Mouse (Mus musculus) limb, embryonic 10.5 days (tissue): Measurements from ENCODE around the gene Myh7b. TPM values are rescaled to one million over a fixed set of nuclear protein-coding genes. Genes with fewer than 3 reads are reported as not detected.
A peak's percentile ranks its signal among the peaks of the same experiment; 100 is the strongest.

Source experiments
- DNase-seq: peaks from one replicate; pipeline ENCODE4 v3.0.0-alpha.2; 2017; ENCODE audit warnings: low spot score
- H3K27ac ChIP-seq: fragments of 300-500 bp; sonication (generic); 2 replicates; pipeline ENCODE4 v1.5.1; 2016; ENCODE audit warnings: mild to moderate bottlenecking
- H3K27me3 ChIP-seq: fragments of 300-500 bp; sonication (generic); 2 replicates; pipeline ENCODE4 v1.6.1; 2016; ENCODE audit warnings: low read depth, mild to moderate bottlenecking; ENCODE audit not compliant: poor library complexity, severe bottlenecking
- H3K36me3 ChIP-seq: fragments of 300-500 bp; sonication (generic); 2 replicates; pipeline ENCODE4 v1.6.1; 2016; ENCODE audit warnings: mild to moderate bottlenecking, moderate library complexity
- H3K4me1 ChIP-seq: fragments of 300-500 bp; sonication (generic); 2 replicates; pipeline ENCODE4 v1.6.1; 2016
- H3K4me3 ChIP-seq: fragments of 300-500 bp; sonication (generic); 2 replicates; pipeline ENCODE4 v1.5.1; 2016; ENCODE audit warnings: mild to moderate bottlenecking, moderate library complexity
- H3K9me3 ChIP-seq: fragments of 300-500 bp; sonication (generic); replicated peaks from 2 replicates; pipeline ENCODE4 v1.6.1; 2016; ENCODE audit warnings: mild to moderate bottlenecking
- WGBS: fragments of 180-500 bp; shearing (Covaris S2); methylation state at CpG from one replicate; pipeline ENCODE4 v1.1.7; 2016; 5-methylcytosine and 5-hydroxymethylcytosine counted together
- polyA plus RNA-seq: library from polyadenylated mRNA; unstranded; fragments of >200 nt; fragmentation: Nextera tagmentation; extraction: Ambion mirVana; gene quantifications from 2 replicates; pipeline ENCODE4 v1.2.1, GENCODE M21; 2016

Gene Myh7b
- polyA plus RNA-seq, 1 experiment from 2014 or later, result 0.36 TPM

GRCm38 (mm10) chr2:155630153-155630552 lies 19.1 kb downstream of the Myh7b start:
- no peak overlapping the region for H3K27ac ChIP-seq
- 18% methylated on average over 20 of the region's 20 CpGs for WGBS
- H3K9me3 ChIP-seq, result no peaks in the 10 kb centered on the region
- H3K36me3 ChIP-seq, result peaks cover 44% of the 10 kb centered on the region
- H3K27me3 ChIP-seq, result peaks cover 97% of the 10 kb centered on the region
- DNase-seq, result no peak
- peak overlapping the region; percentile 31 for H3K4me3 ChIP-seq
- H3K4me1 ChIP-seq, result peaks cover 31% of the 10 kb centered on the region

DNA sequence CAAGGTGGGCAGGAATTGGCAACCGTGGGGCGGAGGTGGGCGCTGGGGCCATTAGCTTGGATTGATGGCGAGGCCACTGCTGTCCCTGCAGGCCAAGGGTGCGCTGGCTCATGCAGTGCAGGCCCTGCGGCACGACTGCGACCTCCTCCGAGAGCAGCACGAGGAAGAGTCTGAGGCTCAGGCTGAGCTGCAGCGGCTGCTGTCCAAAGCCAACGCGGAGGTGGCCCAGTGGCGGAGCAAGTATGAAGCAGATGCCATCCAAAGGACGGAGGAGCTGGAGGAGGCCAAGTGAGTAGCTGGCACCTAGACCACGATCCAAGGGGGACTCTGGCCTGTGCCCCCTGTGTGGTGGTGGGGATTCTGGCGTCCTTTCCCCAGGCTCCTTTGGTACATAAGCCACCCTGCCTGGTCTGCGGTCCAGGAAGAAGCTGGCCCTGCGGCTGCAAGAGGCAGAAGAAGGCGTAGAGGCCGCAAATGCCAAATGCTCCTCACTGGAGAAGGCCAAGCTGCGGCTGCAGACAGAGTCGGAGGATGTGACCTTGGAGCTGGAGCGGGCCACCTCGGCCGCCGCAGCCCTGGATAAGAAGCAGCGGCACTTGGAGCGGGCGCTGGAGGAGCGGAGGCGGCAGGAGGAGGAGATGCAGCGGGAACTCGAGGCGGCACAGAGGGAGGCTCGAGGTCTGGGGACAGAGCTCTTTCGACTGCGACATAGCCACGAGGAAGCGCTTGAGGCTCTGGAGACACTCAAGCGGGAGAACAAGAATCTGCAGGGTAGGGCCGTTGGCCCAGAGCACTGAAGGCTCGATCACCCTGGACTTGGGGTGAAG lies 19.8 kb downstream of the Myh7b start:
- peaks cover 31% of the 10 kb centered on the region for H3K4me1 ChIP-seq
- peaks cover 51% of the 10 kb centered on the region for H3K36me3 ChIP-seq
- 13% methylated on average over 43 of the region's 43 CpGs for WGBS
- H3K27me3 ChIP-seq, result peaks cover 90% of the 10 kb centered on the region
- H3K27ac ChIP-seq, result no peak overlapping the region
- peak overlapping the region; percentile 31 for H3K4me3 ChIP-seq
- peak; percentile 61 for DNase-seq
- no peaks in the 10 kb centered on the region for H3K9me3 ChIP-seq

GRCm38 (mm10) chr2:155632138-155632936 lies 21.3 kb downstream of the Myh7b start:
- H3K27me3 ChIP-seq, result peaks cover 75% of the 10 kb centered on the region
- H3K36me3 ChIP-seq, result peaks cover 66% of the 10 kb centered on the region
- no peaks in the 10 kb centered on the region for H3K9me3 ChIP-seq
- DNase-seq, result no peak
- 64% methylated on average over 30 of the region's 30 CpGs for WGBS
- no peak overlapping the region for H3K27ac ChIP-seq
- no peak overlapping the region for H3K4me3 ChIP-seq
- H3K4me1 ChIP-seq, result peaks cover 31% of the 10 kb centered on the region

DNA sequence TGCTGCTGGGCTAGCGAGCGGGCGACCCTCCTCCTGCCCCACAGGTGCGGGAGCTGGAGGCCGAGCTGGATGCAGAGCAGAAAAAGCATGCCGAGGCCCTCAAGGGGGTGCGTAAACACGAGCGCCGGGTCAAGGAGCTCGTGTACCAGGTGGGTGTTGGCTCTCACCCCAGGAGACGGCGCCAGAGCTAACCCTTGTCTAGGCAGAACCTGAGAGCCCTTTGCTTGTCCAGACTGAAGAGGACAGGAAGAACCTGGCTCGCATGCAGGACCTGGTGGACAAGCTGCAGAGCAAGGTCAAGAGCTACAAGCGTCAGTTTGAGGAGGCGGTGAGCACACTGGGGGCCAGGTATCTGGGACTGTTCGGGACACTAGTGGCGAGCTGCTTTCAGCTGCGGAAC lies 22.1 kb downstream of the Myh7b start:
- Histone ChIP-seq H3K9me3 (no peaks in the 10 kb centered on the region), H3K36me3 (peaks cover 73% of the 10 kb centered on the region), H3K4me1 (peaks cover 31% of the 10 kb centered on the region), H3K4me3 (no peak overlapping the region), H3K27ac (no peak overlapping the region), H3K27me3 (peaks cover 67% of the 10 kb centered on the region)
- 65% methylated on average over 19 of the region's 19 CpGs for WGBS
- DNase-seq, result no peak

- H3K27me3 ChIP-seq, result peaks cover 61% of the 10 kb centered on the region
- peaks cover 80% of the 10 kb centered on the region for H3K36me3 ChIP-seq
- H3K9me3 ChIP-seq, result no peaks in the 10 kb centered on the region
- no peak overlapping the region for H3K4me3 ChIP-seq
- H3K4me1 ChIP-seq, result peaks cover 30% of the 10 kb centered on the region
- no peak for DNase-seq
- WGBS, result 87% methylated on average over 9 of the region's 9 CpGs
- H3K27ac ChIP-seq, result no peak overlapping the region
These were observed 22.7 kb downstream of the Myh7b start for GRCm38 (mm10) chr2:155633731-155634130.

- H3K9me3 ChIP-seq, result no peaks in the 10 kb centered on the region
- H3K4me1 ChIP-seq, result peaks cover 21% of the 10 kb centered on the region
- 91% methylated on average over 8 of the region's 8 CpGs for WGBS
- H3K4me3 ChIP-seq, result no peak overlapping the region
- peaks cover 52% of the 10 kb centered on the region for H3K27me3 ChIP-seq
- no peak overlapping the region for H3K27ac ChIP-seq
- H3K36me3 ChIP-seq, result peaks cover 88% of the 10 kb centered on the region
- no peak for DNase-seq
These were observed 23.6 kb downstream of the Myh7b start for GRCm38 (mm10) chr2:155634562-155634961.

DNA sequence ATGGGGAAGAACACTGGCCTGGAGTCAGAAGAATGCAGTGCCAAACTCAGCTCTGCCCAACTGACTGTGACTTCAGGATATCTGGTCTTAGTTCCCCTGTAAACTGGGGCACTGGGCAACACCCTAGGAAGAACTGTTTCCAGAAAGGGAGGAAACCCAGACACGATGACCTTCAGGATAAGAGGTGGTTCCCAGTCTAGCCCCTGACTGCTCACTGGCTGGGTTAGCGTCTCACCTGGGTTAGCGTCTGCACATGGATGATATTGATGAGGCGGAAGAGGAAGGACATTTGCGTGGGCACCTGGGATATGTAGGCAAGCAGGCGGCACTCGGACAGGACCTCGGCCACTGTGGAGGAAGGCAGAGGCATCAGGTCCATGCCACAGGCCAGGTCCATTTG lies 24.9 kb downstream of the Myh7b start:
- WGBS, result 95% methylated on average over 8 of the region's 8 CpGs
- H3K9me3 ChIP-seq, result no peaks in the 10 kb centered on the region

DNA sequence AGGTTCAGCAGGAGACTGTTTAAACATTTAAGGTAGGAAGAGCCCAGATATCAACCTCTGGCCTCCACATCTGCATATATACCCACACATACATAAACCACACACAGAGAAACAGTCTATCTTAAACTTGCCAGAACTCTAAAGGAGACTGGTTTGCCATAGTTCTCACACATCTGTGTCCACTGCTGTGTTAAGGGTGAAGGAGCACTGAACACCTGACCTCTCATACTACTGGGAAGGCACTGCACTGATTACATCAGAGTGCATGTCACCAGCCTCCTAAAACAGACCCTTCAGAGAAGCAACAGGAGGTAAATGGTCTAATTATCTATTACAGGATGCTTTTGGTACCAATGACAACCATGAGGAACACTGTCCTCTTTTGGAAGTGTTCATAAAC lies 25.9 kb downstream of the Myh7b start:
- 0 out of 2 replicates have a peak, but pooled peaks cover 3% of the 10 kb centered on the region for H3K4me1 ChIP-seq
- H3K36me3 ChIP-seq, result peaks cover 99% of the 10 kb centered on the region
- no peak overlapping the region for H3K27ac ChIP-seq
- no peaks in the 10 kb centered on the region for H3K9me3 ChIP-seq
- H3K27me3 ChIP-seq, result peaks cover 29% of the 10 kb centered on the region
- no peak overlapping the region for H3K4me3 ChIP-seq
- DNase-seq, result no peak

More for the DNA sequence above, 24.9 kb downstream of the Myh7b start:
- Histone ChIP-seq H3K27me3 (peaks cover 38% of the 10 kb centered on the region), H3K36me3 (peaks cover 99% of the 10 kb centered on the region), H3K4me3 (no peak overlapping the region), H3K4me1 (peaks cover 9% of the 10 kb centered on the region), H3K27ac (no peak overlapping the region)
- DNase-seq, result no peak

- no peak for DNase-seq
- Histone ChIP-seq H3K9me3 (no peaks in the 10 kb centered on the region), H3K4me3 (no peak overlapping the region), H3K36me3 (peaks cover 99% of the 10 kb centered on the region), H3K4me1 (no peaks in the 10 kb centered on the region), H3K27me3 (peaks cover 24% of the 10 kb centered on the region), H3K27ac (no peak overlapping the region)
- WGBS, result 92% methylated on average over 4 of the region's 4 CpGs
These were observed 26.4 kb downstream of the Myh7b start for GRCm38 (mm10) chr2:155637411-155637810.

DNA sequence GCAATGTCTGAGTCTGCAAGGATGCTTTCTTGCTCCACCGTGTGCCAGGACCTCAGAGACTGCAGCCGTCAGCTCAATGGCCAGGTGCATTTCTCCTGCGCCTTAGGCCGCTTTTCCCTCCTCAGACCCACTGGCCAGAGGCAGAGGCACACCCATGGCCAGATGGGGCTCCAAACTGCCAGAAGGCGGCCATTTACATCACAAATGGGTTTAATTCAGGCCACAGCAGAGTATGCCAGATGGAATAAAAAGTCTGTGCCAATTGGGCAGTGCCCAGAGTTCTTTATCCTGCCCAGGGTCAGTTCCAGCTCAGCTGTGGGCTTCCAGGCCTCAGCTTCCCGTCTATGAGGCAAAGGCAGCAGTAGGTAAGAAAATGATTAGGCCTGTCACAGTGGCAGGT lies 29.6 kb downstream of the Myh7b start:
- Histone ChIP-seq H3K27me3 (no peaks in the 10 kb centered on the region), H3K4me1 (no peaks in the 10 kb centered on the region)
- WGBS, result 94% methylated on average over 6 of the region's 6 CpGs

DNA sequence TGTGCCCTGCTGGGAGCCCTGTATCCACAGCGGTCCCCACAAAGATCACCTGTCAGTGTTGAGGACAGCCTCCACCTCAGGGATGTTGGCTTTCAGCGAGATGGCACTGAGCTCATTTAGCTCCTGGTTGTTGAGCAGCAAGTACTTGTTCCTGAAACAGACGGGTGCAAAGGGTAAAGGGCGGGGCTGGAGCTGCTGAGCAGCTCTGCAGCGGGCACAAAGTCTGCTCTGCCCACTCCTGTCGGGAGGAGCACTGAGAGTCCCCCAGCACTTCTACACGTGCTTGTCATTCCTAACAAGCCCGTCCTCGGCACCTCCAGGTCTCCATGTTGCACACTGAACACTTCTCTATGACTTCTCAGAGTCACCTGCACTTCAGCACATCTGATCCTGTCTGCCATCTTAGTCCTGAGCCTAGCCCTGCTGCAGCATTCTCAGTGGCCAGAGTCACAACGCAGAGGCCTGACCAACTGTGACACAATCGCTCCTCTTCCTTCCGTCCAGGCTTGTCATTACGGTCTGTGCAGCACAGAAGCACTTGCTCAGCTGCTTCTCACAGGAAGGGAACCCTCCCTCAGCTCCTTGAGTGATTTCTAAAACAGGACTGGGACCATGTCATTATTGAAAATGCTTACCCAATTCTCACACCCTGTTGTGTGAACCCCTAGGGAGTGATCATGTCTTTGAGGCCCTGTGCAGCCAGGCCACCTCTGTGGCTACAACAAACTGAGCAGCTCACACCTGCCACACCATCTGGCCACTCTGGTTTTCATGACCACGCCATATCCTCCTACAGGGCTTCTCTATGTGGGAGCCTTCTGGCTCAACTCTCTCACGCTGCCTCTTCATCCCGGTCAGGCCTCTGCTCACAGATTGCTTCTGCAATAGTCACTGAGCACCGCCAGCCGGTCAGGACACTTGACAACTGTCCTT lies 30.8 kb downstream of the Myh7b start:
- H3K4me1 ChIP-seq, result no peaks in the 10 kb centered on the region
- 88% methylated on average over 18 of the region's 18 CpGs for WGBS
- DNase-seq, result no peak
- no peaks in the 10 kb centered on the region for H3K9me3 ChIP-seq
- H3K27me3 ChIP-seq, result no peaks in the 10 kb centered on the region
- H3K4me3 ChIP-seq, result no peak overlapping the region
- H3K36me3 ChIP-seq, result peaks cover 98% of the 10 kb centered on the region
- no peak overlapping the region for H3K27ac ChIP-seq

More for the DNA sequence above, 29.6 kb downstream of the Myh7b start:
- H3K9me3 ChIP-seq, result no peaks in the 10 kb centered on the region
- H3K36me3 ChIP-seq, result peaks cover 98% of the 10 kb centered on the region
- no peak overlapping the region for H3K27ac ChIP-seq
- H3K4me3 ChIP-seq, result no peak overlapping the region
- DNase-seq, result no peak

- Histone ChIP-seq H3K4me3 (no peak overlapping the region), H3K9me3 (no peaks in the 10 kb centered on the region), H3K27me3 (no peaks in the 10 kb centered on the region), H3K36me3 (peaks cover 96% of the 10 kb centered on the region), H3K4me1 (no peaks in the 10 kb centered on the region), H3K27ac (no peak overlapping the region)
- DNase-seq, result no peak
- WGBS, result 89% methylated on average over 7 of the region's 7 CpGs
These were observed 34.7 kb downstream of the Myh7b start for GRCm38 (mm10) chr2:155645746-155646145.
